Mouse (Mus musculus) erythroblast, embryonic 14.5 days (primary cell): ENCODE data around the gene Adam21.

Experiments used
- GATA1 ChIP-seq: IDR thresholded peaks from 2 replicates; pipeline ENCODE4 v1.6.1; 2012; ENCODE audit warnings: low read length, inconsistent platforms, mixed read lengths
- TAL1 ChIP-seq: IDR thresholded peaks from 3 replicates; pipeline ENCODE4 v1.6.1; 2012; ENCODE audit warnings: low read length, inconsistent platforms, mixed read lengths

DNA sequence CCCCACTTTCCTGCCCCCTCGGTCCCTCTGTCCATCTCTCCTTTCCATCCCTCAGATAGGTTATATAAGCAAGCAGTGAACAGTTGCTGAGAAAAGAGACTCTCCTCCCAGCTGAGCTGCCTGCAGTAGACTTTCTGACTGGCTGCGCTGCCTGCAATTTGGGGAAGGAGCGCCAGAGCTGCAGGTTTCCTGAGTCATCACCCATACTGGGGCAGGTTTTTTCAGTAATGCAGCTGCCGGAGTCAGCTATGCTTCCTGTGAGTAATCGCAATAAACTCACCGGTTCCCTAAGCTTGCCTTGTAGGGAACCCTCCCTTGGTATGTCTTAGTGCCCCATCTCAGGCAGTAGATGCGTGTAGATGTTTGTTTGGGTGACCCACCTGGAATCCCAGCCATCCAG is 48.7 kb upstream of the Adam21 start:
- TF ChIP-seq GATA1 (no peak), TAL1 (no peak)
